ENCODE assay signal across 16 mouse cellular contexts in genomic region chr6:135498592-135498991, GRCm38 (mm10).
A peak's percentile ranks its signal among the peaks of the same experiment; 100 is the strongest.
DNase-seq lines count a peak whose midpoint lies in the region; ATAC-seq and TF ChIP-seq lines count a peak whose summit lies in the region.
"Had no signal": no experiment of that assay in that cellular context is flagged by ENCODE, and none has a peak within 500 bp of the region (broad histone marks: within the 10 kb centered on the region; RNA-seq: fewer than 3 reads in every experiment).

No protein-coding gene starts in this region.

- no peak overlapping the region for H3K4me2 ChIP-seq in hindbrain, postnatal 0 days (ENCODE audit: low read depth, low read length)
- no peak overlapping the region for H3K4me2 ChIP-seq in kidney, embryonic 14.5 days (replicated peaks; ENCODE audit: low read depth, low read length)
- H3K4me2 ChIP-seq: embryonic facial prominence, embryonic 15.5 days; forebrain, embryonic 12.5 days had no signal

- peak; percentile 13; the same call in 1 of the 2 replicates for TF ChIP-seq CTCF in hindbrain, postnatal 0 days (IDR thresholded peaks at IDR 0.05; ENCODE audit: low read depth)
- TF ChIP-seq CTCF in Patski (IDR thresholded peaks at IDR 0.05): peak; percentile 34

- H3K27me3 ChIP-seq in hindbrain, postnatal 0 days (ENCODE audit: insufficient read depth, low read length): no peaks in the 10 kb centered on the region
- no peaks in the 10 kb centered on the region for H3K27me3 ChIP-seq in hindbrain, embryonic 10.5 days (ENCODE audit: insufficient read depth, poor library complexity, severe bottlenecking)
- H3K27me3 ChIP-seq in Patski: no peaks in the 10 kb centered on the region
- no peaks in the 10 kb centered on the region for H3K27me3 ChIP-seq in kidney, embryonic 14.5 days (ENCODE audit: control insufficient read depth, insufficient read depth, low read length)
- H3K27me3 ChIP-seq: embryonic facial prominence, embryonic 15.5 days; forebrain, embryonic 12.5 days had no signal

- no peaks in the 10 kb centered on the region for H3K36me3 ChIP-seq in hindbrain, postnatal 0 days (ENCODE audit: insufficient read depth, low read length)
- no peaks in the 10 kb centered on the region for H3K36me3 ChIP-seq in hindbrain, embryonic 10.5 days
- H3K36me3 ChIP-seq in kidney, embryonic 14.5 days (ENCODE audit: control insufficient read depth, insufficient read depth, low read length): no peaks in the 10 kb centered on the region
- H3K36me3 ChIP-seq: embryonic facial prominence, embryonic 15.5 days; forebrain, embryonic 12.5 days had no signal

- POLR2A ChIA-PET in Patski (lab: Charles Lee): no interaction called here

- no peak overlapping the region for H3K9ac ChIP-seq in hindbrain, postnatal 0 days (replicated peaks; ENCODE audit: low read length)
- no peak overlapping the region for H3K9ac ChIP-seq in kidney, embryonic 14.5 days (ENCODE audit: low read depth, low read length)
- H3K9ac ChIP-seq: embryonic facial prominence, embryonic 15.5 days; forebrain, embryonic 12.5 days; liver, embryonic 14.5 days had no signal

- WGBS in hindbrain, postnatal 0 days: 94% methylated on average over 6 of the region's 6 CpGs
- 92% methylated on average over 6 of the region's 6 CpGs for WGBS in hindbrain, embryonic 10.5 days
- 92% methylated on average over 6 of the region's 6 CpGs for WGBS in kidney, embryonic 14.5 days

- no peak overlapping the region for H3K27ac ChIP-seq in hindbrain, postnatal 0 days
- H3K27ac ChIP-seq in hindbrain, embryonic 10.5 days: no peak overlapping the region
- no peak overlapping the region for H3K27ac ChIP-seq in kidney, embryonic 14.5 days (ENCODE audit: low read depth, low read length)
- H3K27ac ChIP-seq: embryonic facial prominence, embryonic 15.5 days; forebrain, embryonic 12.5 days; liver, embryonic 14.5 days had no signal

- in situ Hi-C loops in Patski (cut with MboI; ENCODE audit: low pct_unique_long_range_greater_than_20kb): no loop called here

- CTCF ChIA-PET in Patski (lab: Charles Lee): no interaction called here

- no peak for DNase-seq in hindbrain, postnatal 0 days (ENCODE audit: low spot score)
- no peak for DNase-seq in hindbrain, embryonic 10.5 days (ENCODE audit: low spot score)
- DNase-seq in thymus, postnatal 14 days: peak; percentile 8
- no peak for DNase-seq in thymus, postnatal 36 days
- DNase-seq in Patski (ENCODE audit: low read depth, low spot score): no peak
- DNase-seq: cerebellum, adult 11-12 months; heart, postnatal 10 days; kidney, postnatal 14 days; right cerebral cortex, adult 18-20 months had no signal

- H3K4me1 ChIP-seq in hindbrain, postnatal 0 days (ENCODE audit: insufficient read depth, low read length): no peaks in the 10 kb centered on the region
- H3K4me1 ChIP-seq in hindbrain, embryonic 10.5 days (replicated peaks): no peaks in the 10 kb centered on the region
- no peaks in the 10 kb centered on the region for H3K4me1 ChIP-seq in kidney, embryonic 14.5 days (ENCODE audit: control insufficient read depth, insufficient read depth, low read length)
- H3K4me1 ChIP-seq: embryonic facial prominence, embryonic 15.5 days; forebrain, embryonic 12.5 days had no signal

- ATAC-seq in hindbrain, postnatal 0 days: no peak
- ATAC-seq in Patski: no peak
- ATAC-seq in megakaryocyte, adult 5-6 weeks (ENCODE audit: poor library complexity, severe bottlenecking): no peak
- no peak for ATAC-seq in kidney, embryonic 14.5 days (ENCODE audit: low FRiP score, low TSS enrichment)
- ATAC-seq: activated CD4-positive, CD25-positive, alpha-beta regulatory T cell, adult 4 months; inflammation-experienced regulatory T-cells, adult 6 months had no signal

- H3K4me3 ChIP-seq in hindbrain, postnatal 0 days (ENCODE audit: low read length): no peak overlapping the region
- no peak overlapping the region for H3K4me3 ChIP-seq in hindbrain, embryonic 10.5 days
- no peak overlapping the region for H3K4me3 ChIP-seq in kidney, embryonic 14.5 days (ENCODE audit: low read length)
- H3K4me3 ChIP-seq: embryonic facial prominence, embryonic 15.5 days; forebrain, embryonic 12.5 days had no signal

- H3K9me3 ChIP-seq in hindbrain, postnatal 0 days (ENCODE audit: low read length): no peaks in the 10 kb centered on the region
- H3K9me3 ChIP-seq in hindbrain, embryonic 10.5 days: no peaks in the 10 kb centered on the region
- 0 out of 2 replicates have a peak, but pooled peaks cover 5% of the 10 kb centered on the region for H3K9me3 ChIP-seq in kidney, embryonic 14.5 days (ENCODE audit: control insufficient read depth, low read length)
- H3K9me3 ChIP-seq: embryonic facial prominence, embryonic 15.5 days; forebrain, embryonic 12.5 days had no signal
